Mouse (Mus musculus): ENCODE data around the gene Cwc25.

Cwc25 gene

DNA sequence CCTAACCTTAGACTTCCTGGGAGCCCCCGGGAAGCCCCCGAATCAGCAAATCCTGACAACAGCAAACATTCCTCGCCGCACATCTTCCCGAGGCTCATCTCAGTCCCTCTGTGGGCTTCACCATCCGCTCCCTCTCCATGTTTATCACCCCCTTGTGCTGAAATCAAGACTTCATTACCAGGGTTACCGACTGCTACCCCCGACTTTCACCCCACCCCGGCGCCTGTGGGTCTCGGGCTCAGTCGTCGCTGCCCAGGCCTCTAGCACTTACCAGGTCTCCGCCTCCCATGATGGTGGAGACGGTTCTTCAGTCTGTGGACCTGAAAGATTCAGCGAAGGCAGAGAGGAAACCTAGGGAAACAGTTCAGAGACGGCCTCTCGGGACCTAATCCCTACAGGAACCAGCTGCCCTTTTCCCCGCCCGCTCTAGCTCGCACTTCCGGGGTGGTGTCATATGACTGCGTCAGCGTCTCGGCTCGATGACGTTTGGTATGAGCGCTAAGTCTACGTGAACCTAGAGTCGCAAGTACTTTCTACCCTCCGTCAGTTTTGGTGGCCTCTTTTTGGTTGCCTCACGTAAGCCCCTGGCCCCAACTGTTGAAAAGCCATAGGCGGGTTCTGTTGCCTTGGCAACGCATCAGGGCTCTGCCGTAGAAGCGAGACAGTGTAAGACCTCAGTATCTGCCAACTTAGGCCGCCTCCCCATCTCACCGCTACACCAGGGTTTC is at the start of gene Cwc25:
Cwc25 (minus strand) TSS at position 403 of the 728 bp plus-strand sequence.
- under 1% methylated on average over 38 of the region's 38 CpGs for WGBS

DNA sequence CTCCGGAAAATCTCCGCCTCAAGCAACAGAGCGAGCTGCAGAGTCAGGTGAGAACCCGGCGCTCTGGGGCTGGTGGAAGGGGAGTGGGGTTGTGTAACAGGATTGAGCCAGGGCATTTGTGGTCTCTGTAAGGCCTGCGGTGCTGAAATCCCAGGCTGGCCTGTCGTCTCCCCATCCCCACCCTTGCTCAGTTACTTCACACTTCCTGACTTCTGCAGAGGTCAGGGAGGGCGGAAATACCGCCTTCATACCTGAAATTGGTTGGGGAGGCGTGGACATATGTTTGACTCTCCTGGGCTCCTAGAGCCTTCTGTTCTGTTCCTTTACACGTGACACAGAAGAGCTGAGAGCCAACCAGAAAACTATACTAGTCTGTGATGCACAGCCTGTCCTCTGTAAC is 49.4 kb upstream of the Cwc25 start:
- 74% methylated on average over 11 of the region's 11 CpGs for WGBS

DNA sequence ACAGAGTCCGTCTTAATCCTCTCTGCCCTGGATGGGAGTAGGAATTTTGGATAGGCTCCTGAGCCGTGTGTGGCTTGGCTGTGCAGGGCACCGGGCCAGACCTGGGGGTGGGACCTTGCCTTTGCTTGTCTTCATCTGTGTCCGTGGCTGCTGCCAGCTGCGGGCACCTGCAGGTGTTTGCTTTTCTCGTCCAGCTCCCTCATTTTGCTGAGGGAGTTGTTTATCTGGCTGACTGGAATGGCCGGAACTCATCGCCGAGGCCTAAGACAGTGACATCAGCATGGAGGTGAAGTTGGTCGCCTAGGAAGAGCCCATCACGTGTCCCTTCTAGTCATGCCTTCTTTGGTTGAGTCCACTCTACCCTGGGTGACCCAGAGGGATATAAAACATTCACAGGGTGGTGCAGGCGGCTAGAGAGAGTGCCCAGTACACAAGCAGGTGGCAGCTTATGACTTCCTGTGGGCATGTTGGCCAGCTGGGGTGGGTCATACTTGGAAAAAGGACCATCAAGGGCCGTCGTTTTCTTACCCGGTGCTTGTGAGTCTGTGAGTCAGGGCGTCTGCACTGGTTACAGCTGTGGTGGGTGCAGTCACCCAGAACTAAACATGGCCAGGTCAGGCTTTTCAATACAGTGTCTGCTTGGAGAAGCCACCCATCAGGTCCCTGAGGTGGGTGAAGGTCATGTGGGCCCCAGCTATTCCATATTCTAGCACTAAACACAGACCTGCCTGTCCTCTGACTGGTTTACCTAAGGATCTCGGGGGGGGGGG is 47.6 kb upstream of the Cwc25 start:
- 54% methylated on average over 17 of the region's 17 CpGs for WGBS

DNA sequence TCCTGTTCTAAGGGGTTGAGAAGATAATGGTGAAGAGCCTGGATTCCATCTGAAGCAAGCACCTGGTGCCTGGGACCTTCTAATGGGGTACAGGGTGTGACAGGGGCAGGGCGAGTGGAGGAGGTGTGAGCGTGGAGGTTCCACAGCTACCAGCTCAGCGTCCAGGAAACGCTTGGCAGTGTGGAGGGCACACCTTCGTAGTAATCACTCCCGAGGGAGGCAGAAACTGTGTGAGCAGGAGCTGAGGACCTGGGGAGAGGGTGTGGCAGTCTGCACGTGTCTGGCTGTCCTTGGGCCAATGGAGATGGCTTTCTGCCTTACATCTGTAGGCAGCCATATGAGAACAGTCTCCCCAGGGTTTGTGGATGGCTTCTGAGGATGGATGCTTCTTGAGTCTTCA is 46.7 kb upstream of the Cwc25 start:
- WGBS, result 26% methylated on average over 7 of the region's 7 CpGs

DNA sequence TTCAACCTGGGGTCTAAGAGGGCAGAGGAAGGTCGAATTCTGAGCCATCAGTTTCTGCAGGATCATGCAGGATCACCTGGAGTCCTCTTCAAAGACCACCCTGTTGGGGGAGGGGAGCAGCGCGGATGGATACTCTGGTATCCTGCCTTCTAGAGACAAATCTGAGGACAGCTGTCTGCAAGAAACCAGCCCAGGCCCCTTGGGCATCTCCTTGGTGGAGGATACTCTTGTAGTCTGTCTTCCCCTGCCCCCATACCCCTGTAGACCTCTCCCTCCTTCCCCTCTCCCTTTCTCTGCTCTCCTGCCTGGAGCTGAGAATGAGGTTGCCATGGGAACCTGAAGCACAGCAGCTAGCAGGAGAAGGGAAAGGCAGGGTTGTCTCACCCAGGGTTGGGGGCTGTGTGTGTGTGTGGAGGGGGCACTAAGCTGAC is 46.1 kb upstream of the Cwc25 start:
- 32% methylated on average over 3 of the region's 3 CpGs for WGBS

DNA sequence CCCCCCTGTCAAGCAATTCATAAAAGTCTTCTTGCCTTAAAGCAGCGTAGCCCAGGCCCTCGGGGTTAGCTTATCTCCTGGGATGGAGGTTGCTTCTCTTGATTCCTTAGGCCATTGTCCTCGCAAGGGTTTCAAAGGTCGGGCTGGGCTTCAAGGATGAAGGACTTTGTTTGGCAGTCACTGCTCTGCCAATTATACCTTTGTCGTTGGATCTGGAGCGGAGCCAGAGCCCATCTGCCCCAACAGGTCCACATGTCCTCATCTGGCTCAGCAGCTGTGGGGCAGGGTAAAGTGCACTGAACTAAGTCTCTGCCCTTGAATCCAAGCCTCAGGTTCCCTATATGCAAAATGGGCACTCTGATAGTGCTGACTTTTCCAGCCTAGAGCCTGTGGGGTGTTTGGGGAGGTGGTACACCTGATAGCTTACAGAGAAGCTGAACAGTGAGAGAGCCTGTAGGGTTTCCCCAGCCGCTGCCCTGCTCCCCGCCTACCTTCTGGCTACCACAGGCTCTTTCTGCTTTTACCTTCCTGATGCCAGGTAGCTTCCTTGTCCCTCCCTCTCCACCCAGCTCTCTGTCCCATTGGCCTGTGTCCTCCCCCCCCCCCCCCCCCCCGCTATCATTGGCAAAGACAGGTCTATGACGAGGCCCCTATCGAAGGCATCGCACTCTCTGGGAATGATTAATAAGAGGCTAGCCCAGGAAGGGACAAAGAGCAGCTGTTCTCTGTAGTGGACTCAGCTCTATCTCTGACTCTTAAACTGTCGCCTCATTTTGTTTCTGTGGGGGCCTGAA is 45.4 kb upstream of the Cwc25 start:
- 34% methylated on average over 12 of the region's 13 CpGs for WGBS

DNA sequence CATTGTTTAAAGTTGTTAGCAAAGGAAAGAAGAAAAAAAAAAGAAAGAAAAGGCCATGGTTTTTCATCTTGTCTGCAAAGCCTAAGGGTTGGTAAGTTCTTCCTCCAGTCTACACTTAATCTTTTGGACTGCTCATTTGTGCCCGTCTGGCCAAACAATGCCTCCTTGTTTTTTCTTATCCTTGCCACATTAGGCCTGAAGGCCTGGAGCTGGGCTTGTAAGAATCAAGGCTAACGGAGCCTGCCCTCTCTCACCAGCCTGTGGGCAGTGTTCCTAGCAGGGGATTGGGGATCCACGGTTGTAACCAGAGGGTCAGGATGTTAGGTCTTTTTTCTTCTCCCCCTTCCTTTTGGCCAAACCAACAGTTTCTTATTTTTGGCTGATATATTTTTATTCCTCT is 44.6 kb upstream of the Cwc25 start:
- 44% methylated on average over 3 of the region's 3 CpGs for WGBS

DNA sequence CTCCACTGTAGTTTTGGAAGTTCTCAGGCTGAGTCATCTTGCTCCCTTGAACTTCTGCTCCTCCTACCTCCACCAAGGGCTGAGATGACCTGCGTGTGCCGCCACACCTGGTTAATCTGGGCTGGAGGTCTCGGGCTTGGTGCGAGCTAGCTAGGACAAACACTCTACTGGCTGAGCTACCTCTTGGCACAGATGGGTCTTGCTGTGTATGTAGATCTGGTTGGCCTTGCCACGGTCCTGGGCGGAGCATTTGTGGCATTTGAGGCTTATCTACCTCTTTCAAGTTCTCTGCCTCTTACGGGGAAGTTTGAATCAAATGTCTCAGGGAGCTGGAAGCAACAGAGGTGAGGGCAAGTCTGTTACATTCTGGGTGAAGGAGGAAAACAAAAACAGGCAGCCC is 44.0 kb upstream of the Cwc25 start:
- 75% methylated on average over 7 of the region's 7 CpGs for WGBS

DNA sequence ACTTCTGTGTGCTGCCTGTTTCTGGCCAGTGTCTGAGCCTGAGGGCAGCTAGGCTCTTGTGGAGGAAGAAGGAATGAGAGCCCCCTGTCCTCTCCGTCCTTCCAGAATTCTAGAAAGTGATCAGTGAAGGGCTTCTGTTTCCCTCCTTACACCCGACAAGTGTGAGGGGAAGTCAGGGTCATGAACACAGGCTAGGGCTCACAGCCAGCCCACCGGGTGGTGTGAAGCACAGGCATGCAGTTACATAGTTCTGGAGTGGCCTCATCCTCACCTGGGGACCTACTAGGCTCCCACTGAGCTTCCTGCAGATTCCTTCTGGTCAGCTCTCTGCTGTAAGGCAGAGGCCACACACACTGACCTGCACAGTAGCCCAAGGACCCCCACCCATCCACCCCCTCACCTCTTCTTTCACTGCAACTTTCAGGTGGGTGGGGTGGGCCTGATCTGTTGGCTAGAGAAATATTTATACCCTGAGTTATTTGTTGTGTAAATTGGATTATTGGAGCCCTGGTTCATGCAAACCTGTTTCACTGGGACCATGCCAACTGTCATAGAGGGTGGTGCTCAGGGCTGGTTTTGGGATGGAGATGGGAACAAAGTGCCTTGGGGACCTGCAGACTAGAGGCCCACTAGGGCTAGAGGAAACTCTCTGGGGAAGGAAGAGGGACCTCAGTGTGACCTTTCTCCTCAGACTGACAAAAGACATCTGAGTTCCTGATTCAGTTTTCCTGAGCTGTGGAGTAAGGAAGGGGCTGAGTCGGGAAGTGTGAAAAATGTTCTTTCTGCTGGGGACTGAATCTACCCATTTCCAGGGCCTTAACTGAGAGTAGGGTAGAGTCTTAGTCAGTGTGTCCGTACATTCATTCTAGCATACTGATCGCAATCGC is 43.1 kb upstream of the Cwc25 start:
- 58% methylated on average over 7 of the region's 7 CpGs for WGBS

DNA sequence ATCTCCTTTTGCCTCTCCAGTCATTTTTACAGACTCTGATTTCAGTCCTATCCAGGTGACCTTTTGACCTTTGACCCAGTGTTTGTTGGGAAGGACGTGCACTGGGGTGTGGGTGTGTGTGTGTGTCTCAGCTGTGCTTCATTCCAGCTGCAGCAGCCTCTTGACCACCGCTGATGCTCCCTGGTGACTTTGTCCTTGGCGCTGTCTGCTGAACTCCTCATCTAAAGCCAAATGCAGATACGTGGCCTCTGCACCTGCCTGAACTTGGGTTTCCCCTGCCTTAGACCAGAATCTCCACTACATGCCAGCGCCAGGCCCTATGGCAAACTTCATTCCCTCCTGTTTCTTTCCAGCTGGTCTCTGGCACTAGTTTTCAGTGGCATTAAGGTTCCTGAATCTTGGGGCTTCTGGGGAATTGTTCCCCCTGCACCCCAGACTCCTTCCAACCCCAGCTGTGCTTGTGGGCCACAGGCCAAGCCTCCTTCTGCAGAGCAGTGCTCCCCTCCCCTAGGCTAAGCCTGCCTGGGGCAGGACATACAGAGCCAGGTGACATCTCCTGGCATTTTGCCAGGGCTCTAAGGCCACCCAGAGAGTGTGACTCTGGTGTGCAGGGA is 42.4 kb upstream of the Cwc25 start:
- WGBS, result 48% methylated on average over 5 of the region's 5 CpGs

DNA sequence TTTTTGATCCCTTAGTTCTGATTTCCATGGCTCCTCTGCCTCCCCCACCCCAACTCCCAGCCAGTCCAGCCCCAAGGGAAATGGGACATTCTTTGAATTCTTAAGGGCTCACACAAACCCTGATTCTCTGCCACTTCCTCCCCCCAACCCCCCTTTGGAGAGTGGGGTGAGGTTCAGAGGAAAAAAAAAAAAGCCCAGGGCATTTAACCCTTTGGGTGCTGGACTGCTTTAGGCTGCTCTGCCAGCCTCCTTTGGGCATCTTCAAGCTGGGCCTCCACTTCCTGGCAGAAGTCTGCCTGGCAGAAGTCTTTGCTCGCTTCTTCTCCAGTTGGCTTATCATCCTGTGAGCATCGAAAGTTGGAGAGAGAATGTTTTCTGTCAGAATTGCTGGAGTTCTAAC is 41.7 kb upstream of the Cwc25 start:
- 23% methylated on average over 2 of the region's 2 CpGs for WGBS

DNA sequence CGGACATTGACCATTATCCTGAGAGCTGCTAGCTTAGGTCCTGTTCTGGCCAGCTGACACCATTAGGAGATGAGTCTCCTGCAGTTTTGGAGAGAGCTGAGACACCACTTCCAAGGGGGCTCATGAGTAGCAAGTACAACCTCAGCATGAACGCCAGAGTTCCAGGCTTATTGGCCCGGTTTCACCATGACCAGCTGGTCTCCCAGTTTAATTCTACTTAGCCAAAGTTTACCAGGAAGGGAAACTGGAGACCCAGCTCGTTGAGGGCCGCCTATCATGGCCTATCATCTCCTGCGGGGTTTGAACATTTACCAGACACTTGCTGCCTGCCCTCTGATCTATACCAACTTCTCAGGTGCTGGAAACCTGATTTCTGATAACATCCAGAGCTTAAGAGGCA is 41.3 kb upstream of the Cwc25 start:
- WGBS, result 36% methylated on average over 6 of the region's 6 CpGs

DNA sequence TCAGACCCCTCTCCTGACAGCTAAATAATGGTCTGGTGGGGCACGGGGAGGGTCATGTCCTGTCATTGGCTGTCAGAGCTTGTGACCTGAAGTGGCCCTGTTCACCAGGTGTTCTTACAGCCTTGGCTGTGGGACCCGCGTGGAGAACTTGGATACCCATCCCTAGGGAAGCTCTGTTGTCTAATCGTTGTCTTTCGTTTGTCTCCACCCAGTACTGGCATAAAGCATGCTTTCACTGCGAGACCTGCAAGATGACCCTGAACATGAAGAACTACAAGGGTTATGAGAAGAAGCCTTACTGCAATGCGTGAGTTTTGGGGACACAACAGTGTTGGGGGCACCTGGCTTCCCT is 40.2 kb upstream of the Cwc25 start:
- WGBS, result 69% methylated on average over 7 of the region's 7 CpGs

DNA sequence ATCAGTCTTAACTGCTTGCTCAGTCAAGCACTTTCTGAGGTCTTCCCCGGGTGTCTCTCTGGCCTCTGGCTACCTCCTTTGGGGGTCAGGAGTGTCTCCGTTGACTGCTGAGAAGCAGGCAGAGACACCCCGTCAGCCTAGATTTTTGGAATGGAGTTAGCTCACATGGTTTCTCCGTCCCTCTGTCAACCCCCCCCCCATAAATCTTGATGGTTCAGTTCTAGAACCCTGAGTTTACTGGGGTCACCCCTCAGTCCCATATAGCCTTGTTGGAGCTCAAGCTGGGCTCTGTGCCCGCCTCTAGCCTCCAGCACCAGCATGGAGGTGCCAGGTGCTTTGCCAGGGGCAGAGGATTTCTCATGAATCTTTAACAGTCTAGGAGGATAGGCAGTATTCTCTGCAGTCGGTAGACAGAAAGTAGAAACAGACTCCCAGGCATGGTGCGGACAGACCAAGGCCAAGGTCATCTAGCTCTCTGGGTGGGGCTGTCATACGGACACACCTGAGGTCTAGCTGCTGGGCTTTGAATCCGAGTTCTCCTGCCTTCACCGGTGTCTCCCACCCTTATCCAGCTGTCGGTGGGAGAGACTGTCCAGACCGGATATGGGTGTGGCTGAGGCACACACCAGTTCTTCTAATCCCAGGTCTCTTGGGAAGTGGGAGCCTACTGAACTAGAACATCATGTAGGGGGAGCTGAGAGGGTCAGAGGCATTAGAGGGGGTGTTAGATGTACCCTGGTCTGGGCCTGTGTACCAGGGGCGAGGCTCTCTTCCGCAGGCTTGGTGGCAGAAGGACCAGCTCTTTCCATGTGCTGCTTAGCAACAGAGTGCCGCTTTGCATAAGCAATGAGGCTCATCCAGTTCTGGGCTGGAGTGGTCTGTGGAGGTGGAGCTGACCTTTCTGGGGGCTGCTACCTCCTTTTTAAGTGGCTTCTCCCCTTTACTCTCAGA is 39.6 kb upstream of the Cwc25 start:
- 19% methylated on average over 15 of the region's 15 CpGs for WGBS

DNA sequence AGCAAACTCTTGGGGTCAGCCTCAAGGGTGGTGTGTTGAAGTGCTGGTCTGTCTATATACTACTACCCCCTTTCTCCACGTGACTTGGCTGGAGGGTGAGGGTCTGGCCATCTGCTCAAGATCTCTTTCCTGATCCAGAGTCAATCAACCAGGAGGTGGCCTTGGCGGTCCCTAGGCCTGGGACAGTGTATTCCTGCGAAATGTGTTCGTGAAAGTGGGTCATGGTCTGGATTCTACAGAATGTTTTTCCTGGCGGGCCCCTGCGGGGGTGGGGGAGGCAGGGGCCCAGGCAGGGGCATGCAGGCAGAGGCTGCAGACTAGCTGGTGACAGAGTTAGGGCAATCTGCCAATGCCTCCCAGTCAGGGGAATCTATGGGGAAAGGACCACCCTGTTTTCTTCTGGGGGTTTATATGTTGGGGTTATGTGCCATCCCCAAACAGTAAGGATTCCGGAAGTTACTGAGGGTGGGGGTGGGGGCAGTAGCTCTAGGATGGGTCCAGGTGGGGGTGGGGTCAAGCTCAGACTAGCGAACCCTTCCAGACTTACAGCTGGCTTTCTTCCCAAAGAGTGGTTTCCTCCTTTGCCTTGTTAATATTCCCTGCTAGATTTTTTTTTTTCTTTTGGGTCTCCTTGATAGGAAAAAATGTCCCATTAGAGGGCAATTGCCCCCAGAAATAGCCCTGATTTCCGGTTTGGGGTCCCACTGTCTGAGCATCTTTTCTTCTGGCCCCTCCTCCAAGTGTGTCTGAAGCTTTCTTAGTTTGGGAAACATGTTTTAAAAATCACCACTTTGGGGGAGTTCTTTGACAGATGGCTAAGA is 38.7 kb upstream of the Cwc25 start:
- 15% methylated on average over 9 of the region's 9 CpGs for WGBS

DNA sequence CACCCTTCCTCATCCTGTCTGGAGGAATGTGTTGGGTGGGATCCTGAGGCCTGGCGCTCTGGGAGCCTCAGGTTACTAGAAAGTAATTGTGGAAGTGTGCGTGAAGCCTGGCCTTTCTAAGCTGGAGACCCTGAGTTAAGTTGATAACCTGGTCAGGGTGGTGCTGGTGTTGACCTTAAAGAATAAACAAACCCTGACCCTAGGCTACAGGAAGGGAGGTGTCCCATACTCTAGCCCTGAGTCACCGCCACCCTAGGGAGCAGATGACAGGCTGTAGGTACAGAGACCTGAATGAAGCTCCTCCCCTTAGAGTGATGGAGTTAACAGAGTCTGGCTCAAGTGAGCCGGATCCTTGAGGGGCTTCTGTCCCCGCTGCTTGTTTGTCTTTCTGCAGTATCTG is 37.5 kb upstream of the Cwc25 start:
- 71% methylated on average over 5 of the region's 5 CpGs for WGBS

DNA sequence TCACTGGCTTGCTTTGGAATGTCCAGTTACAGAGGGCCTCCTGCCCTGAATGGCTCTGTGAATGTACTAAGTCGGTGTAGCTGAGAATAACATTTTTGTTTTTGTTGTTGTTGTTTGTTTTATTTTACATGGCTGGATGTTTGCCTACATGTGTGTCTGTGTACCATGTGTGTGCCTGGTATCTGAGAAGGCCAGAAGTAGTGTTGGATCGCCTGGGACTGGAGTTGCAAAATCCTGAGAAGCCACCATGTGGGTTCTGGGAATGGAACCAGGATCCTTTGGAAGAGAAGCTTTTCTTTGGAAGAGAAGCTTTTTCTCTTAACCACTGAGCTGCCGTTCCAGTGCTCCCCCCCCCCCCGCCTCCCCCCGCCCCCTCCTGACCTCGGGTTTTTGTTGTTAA is 36.1 kb upstream of the Cwc25 start:
- 18% methylated on average over 6 of the region's 6 CpGs for WGBS

DNA sequence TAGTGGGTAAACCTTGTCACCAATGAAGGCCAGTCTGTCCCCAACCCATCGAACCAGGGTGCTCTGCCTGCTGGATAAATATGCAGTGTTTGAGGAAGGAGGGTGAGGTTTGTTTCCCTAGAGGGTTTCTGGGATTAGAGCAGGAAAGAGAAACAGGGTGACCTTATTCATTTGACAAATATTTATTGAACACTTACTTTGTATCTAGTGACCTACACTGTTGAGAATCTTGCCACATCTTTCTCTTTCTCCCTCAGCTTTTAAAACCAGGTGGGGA is 35.8 kb upstream of the Cwc25 start:
- 17% methylated on average over 1 of the region's 1 CpGs for WGBS

DNA sequence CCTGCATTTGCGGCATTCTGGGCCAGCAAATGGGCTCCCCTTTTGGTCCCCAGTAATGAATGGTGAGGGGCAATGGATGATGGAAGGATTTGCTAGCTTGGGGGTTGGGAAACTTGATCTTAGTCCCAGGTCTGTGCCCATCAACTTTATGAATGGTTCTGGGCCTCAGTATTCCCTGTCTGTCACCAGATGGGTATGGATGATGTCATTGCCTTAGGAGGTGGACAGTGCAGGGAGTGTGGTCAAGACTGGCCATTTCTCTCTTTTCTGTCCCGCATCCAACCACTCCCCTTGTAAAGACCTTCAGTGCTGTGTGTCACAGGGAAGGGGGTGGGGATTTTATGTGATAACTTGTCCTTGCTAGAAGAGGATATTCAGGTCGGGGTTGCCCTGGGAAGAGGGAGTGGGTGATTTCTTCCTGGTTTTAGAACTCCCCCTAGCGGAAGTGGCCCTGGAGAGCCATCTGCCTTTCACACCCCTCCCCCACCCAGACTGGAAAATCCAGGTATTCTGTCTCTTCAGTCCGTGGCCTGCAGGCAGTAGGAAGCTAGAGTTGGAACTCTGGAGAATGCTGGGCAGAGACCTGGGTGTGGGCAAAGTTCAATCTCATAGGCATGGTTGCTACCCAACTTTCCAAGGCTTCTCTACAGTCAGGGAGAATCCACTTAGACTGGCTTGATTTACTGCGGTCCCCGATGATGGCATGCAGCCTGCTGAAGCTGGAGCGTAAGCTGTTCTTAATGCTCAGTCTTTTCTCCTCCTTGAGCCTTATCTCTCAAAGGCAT is 35.2 kb upstream of the Cwc25 start:
- WGBS, result 13% methylated on average over 8 of the region's 8 CpGs
